Mouse (Mus musculus) layer of hippocampus, adult 2 months (tissue): ENCODE measurements at regions not wholly inside any gene's neighbourhood (a gene's known extent, or its start where the extent isn't known, plus 50 kb on each side); places are given as distances from the start of the nearest gene placed in this dataset.

Source experiments
- DNase-seq, 2 experiments: peaks; one replicate each; pipeline ENCODE4 v3.0.0; 2022; ENCODE audit warnings: low spot score in 2 of 2
- H3K27ac ChIP-seq: fragments of 200-600 bp; 2 replicates; pipeline ENCODE4 v1.8.1; 2022
- H3K4me3 ChIP-seq: fragments of 200-600 bp; 2 replicates; pipeline ENCODE4 v1.8.1; 2022; ENCODE audit warnings: mild to moderate bottlenecking
- CTCF ChIP-seq: fragments of 200-600 bp; conservative IDR thresholded peaks from 2 replicates; pipeline ENCODE4 v1.8.1; 2022; ENCODE audit warnings: antibody characterized with exemption, mild to moderate bottlenecking, moderate library complexity

DNA sequence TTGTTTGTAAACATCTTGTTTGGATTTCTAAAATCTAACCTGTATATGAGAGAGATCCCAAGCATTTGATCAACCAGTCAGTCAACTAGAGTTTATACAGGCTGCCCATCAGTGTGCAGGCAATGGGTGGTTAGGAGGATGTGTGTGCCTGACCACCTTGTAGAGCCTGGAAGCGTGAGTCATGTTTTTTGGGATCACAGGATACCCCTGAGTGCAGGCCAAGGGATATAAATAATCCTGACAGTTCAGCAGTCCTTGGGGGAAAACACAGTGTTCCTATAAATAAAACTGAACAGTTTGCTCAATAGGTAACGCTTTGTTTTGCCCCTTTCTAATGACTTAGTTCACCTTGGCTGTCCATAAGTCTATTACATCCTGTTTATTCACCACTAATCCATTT, 55.7 kb upstream of the Plekhg1 start:
- no peak overlapping the region for H3K4me3 ChIP-seq
- H3K27ac ChIP-seq, result no peak overlapping the region
- DNase-seq, result no peak
- TF ChIP-seq CTCF, result no peak
